Mouse (Mus musculus): ENCODE results near the gene Pdzk1.

Pdzk1 gene

DNA sequence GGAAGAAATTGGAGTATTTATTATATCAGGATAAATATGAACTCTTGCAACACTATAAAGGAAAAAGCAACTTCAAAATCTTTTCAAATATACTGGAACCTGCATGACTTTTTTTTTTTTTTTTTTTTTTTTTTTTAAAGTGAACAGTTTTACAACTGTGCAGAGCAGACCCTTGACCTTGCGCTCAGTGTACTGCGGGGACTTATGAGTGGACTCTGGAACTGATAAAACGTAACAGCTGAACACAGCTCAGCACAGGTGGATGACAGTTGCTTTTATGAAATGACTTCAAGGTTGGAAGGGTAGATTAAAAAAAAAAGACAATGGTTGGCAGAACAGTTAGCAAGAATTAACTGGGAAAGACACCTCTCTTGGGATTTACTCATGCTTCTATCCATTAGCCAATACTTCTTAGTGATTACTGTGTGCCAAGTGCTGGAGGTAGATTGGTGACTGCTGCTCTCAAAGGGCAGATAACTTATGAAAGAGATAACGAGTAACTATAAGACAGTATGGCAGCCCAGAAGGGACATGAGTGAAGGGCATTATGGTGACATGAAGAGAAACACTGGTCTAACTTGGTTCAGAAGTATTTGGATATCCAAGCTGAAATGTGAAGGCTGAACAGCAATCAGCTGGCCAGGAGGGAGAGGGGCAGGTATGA is 73.4 kb downstream of the Pdzk1 start:
- no peak for DNase-seq

DNA sequence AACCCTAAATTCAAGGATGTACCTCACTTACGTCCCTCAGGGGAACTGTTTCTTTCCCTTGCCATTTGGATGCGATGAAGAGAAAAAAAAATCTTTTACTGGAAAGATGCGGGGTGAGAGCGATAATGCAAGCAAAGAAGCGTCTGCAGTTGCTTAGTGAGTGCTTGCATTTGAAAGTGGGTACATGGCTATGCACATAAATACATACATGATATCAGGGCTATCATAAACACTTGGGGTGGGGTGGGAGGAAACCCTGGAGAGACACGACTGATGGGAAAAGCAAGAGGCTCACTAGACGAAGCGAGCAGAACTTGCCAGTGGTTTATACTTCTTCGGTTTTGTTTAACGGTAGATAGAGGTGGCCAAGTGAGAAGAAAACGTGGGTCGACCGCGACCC is 75.3 kb downstream of the Pdzk1 start, which contains the start of gene Gja5:
Gene Gja5, plus strand, starts transcription at position 301 of the 400 bp plus-strand sequence.
- DNase-seq: no peak

DNA sequence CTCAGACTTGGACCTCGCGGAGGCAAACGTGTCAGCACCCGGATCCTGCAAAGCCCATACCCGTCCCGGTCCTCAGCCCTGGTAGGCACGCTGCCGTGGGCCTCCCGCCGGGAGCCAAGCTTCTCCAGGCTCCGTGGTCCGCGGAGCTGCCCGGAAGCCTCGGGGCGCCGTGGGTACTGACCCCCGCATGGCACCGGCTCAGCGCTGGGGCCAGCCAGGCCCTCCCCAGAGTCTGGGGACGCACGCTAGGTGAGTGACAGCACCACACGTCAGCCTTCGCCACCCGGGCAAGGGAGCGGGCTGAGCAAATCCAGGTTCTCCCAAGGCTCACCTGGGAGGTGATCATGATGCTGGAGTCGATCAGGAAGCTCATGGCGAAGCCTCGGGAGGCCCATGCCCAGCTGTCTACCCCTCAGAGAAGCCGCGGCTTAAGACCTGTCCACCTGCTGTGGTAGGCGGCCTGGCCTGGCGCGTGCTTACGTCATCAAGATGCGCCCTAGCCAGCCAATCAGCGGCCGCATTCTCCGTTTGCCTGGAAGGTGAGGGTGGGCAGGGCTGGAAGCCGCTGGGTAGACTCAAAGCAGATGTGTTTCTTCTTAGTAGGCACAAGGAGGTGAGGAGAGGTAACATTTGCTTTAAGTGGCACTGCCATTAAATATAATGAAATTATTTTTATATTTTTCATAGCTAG is 75.9 kb downstream of the Pdzk1 start, which contains the start of gene Gpr89:
Gene Gpr89, minus strand, starts transcription at position 496 of the 691 bp plus-strand sequence.
- DNase-seq: peak; percentile 93

DNA sequence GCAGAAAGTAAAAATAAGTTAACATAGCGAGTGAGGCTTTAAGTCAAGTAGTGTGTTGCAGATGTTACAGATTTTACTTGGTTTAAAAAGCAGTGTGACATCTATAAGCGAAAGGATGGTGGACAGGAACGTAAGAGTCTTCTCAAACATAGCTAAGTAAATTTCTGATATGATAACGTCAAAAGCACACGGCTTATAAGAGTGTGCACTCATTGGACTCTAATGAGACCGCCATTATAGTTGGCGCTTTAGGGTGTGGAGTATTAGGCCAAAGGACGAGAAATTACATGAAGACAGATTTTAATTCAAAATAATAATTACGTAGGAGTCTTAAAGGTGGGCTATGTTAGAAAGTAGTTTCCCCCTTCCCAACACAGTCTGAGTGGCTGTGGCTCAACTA is 76.5 kb downstream of the Pdzk1 start:
- DNase-seq: no peak
